ENCODE assay signal across 8 mouse cellular contexts in the genomic region with DNA sequence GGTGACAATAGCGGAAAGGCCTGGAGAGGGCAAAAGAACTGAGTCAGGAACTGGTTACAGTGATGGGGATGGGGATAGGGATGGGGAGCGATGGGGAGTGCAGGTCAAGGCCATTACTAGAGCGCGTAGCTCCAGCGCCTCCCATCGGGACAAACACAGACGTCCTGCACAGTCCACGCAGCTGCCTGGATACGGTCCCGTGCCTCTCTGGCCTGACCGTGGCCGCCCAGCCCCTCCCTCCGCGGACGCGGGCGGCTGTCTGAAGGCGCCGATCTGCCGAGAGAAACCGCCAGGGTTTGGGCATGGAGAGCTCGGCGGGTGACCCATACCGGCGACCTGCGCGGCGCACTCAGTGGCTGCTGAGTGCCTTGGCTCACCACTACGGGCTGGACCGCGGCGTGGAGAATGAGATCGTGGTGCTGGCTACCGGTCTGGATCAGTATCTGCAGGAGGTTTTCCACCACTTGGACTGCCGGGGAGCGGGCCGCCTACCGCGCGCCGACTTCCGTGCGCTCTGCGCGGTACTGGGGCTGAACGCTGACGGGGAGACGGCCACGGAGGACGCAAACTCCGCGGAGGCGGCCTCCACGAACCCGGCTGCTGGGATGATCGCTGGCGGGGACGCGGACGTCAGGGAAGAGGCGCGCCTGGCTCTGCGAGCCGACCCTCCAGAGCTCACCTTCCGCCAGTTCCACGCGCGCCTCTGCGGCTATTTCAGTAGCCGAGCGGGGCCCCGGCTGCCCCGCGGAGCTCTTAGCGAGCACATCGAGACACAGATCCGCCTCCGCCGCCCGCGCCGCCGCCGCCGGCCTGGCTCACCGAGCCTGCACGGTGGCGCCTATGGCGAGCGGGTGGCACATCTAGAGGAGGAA. TPM values are rescaled to one million over a fixed set of nuclear protein-coding genes. Genes with fewer than 3 reads are reported as not detected.
DNase-seq lines count a peak whose midpoint lies in the region; ATAC-seq and TF ChIP-seq lines count a peak whose summit lies in the region.

Gene Efcc1 (plus strand): TSS at position 279 of the 872 bp plus-strand sequence.

- no peaks in the 10 kb centered on the region for H3K4me1 ChIP-seq in cerebellum, adult 2 months (ENCODE audit: control insufficient read depth, insufficient read depth, low read length)
- peaks cover 35% of the 10 kb centered on the region for H3K4me1 ChIP-seq in embryonic facial prominence, embryonic 13.5 days
- no peaks in the 10 kb centered on the region for H3K4me1 ChIP-seq in kidney, adult 2 months (ENCODE audit: control insufficient read depth, insufficient read depth, low read length)
- peaks cover 24% of the 10 kb centered on the region for H3K4me1 ChIP-seq in limb, embryonic 12.5 days (replicated peaks)
- H3K4me1 ChIP-seq in midbrain, embryonic 14.5 days (ENCODE audit: control insufficient read depth, insufficient read depth, low read length) = peaks cover 12% of the 10 kb centered on the region

- H3K27ac ChIP-seq in cerebellum, adult 2 months (ENCODE audit: insufficient read depth, low read length) = no peak within 1 kb of the TSS
- H3K27ac ChIP-seq in embryonic facial prominence, embryonic 13.5 days = no peak within 1 kb of the TSS
- H3K27ac ChIP-seq in kidney, adult 2 months (ENCODE audit: insufficient read depth, low read depth, low read length) = no peak within 1 kb of the TSS
- H3K27ac ChIP-seq in limb, embryonic 12.5 days = no peak within 1 kb of the TSS
- H3K27ac ChIP-seq in midbrain, embryonic 14.5 days (replicated peaks; ENCODE audit: low read depth, low read length) = peak within 1 kb of the TSS; percentile 72

- H3K36me3 ChIP-seq in embryonic facial prominence, embryonic 13.5 days = no peaks in the 10 kb centered on the region
- H3K36me3 ChIP-seq in kidney, adult 2 months (ENCODE audit: control insufficient read depth, insufficient read depth, low read length) = no peaks in the 10 kb centered on the region
- no peaks in the 10 kb centered on the region for H3K36me3 ChIP-seq in limb, embryonic 12.5 days
- no peaks in the 10 kb centered on the region for H3K36me3 ChIP-seq in midbrain, embryonic 14.5 days (ENCODE audit: control insufficient read depth, insufficient read depth, low read length)

- WGBS in cerebellum, adult 2 months = under 1% methylated on average over 90 of the region's 90 CpGs
- WGBS in embryonic facial prominence, embryonic 13.5 days = under 1% methylated on average over 86 of the region's 90 CpGs
- WGBS in kidney, adult 2 months = under 1% methylated on average over 90 of the region's 90 CpGs
- WGBS in limb, embryonic 12.5 days = under 1% methylated on average over 90 of the region's 90 CpGs
- WGBS in midbrain, embryonic 14.5 days = under 1% methylated on average over 90 of the region's 90 CpGs

- no peaks in the 10 kb centered on the region for H3K9me3 ChIP-seq in embryonic facial prominence, embryonic 13.5 days
- H3K9me3 ChIP-seq in limb, embryonic 12.5 days = no peaks in the 10 kb centered on the region
- H3K9me3 ChIP-seq in midbrain, embryonic 14.5 days (ENCODE audit: control insufficient read depth, low read length) = no peaks in the 10 kb centered on the region

- peak within 1 kb of the TSS; percentile 69 for H3K9ac ChIP-seq in embryonic facial prominence, embryonic 13.5 days
- H3K9ac ChIP-seq in limb, embryonic 12.5 days (replicated peaks) = peak within 1 kb of the TSS; percentile 57
- peak within 1 kb of the TSS; percentile 65 for H3K9ac ChIP-seq in midbrain, embryonic 14.5 days (replicated peaks; ENCODE audit: low read length)

- TF ChIP-seq CTCF in cerebellum, adult 2 months (IDR thresholded peaks at IDR 0.05; ENCODE audit: borderline replicate concordance, insufficient read depth, low read depth, low read length) = no peak
- TF ChIP-seq CTCF in kidney, adult 2 months (conservative IDR thresholded peaks at IDR 0.05; ENCODE audit: insufficient read depth, insufficient read length, low read depth, low read length) = peak; percentile 27; the same call in 1 of the 2 replicates

- peak within 1 kb of the TSS; percentile 32 for H3K4me3 ChIP-seq in cerebellum, adult 2 months (replicated peaks; ENCODE audit: insufficient read depth, low read depth, low read length)
- peak within 1 kb of the TSS; percentile 59 for H3K4me3 ChIP-seq in embryonic facial prominence, embryonic 13.5 days
- H3K4me3 ChIP-seq in kidney, adult 2 months (ENCODE audit: insufficient read depth, low read depth, low read length) = peak within 1 kb of the TSS; percentile 59
- peak within 1 kb of the TSS; percentile 56 for H3K4me3 ChIP-seq in limb, embryonic 12.5 days (replicated peaks)
- peak within 1 kb of the TSS; percentile 58 for H3K4me3 ChIP-seq in midbrain, embryonic 14.5 days (replicated peaks; ENCODE audit: low read depth, low read length)

- DNase-seq in cerebellum, adult 2 months = peak; percentile 23 to 24
- no peak for DNase-seq in cerebellum, adult 11-12 months
- peak; percentile 73 for DNase-seq in heart, adult 9 months (ENCODE audit: low spot score in 2 of 2)
- DNase-seq in kidney, adult 2 months = peak; percentile 49
- DNase-seq in midbrain, embryonic 14.5 days = peak; percentile 76
- DNase-seq in urinary bladder, postnatal 25 days (ENCODE audit: low spot score) = peak; percentile 41

- peak within 1 kb of the TSS; percentile 96 for H3K4me2 ChIP-seq in embryonic facial prominence, embryonic 13.5 days
- H3K4me2 ChIP-seq in limb, embryonic 12.5 days = peak within 1 kb of the TSS; percentile 95
- peak within 1 kb of the TSS; percentile 87 for H3K4me2 ChIP-seq in midbrain, embryonic 14.5 days (ENCODE audit: low read length)

- TF ChIP-seq POLR2A in cerebellum, adult 2 months (IDR thresholded peaks at IDR 0.05; ENCODE audit: borderline replicate concordance, insufficient read depth, low read length) = no peak
- TF ChIP-seq POLR2A in kidney, adult 2 months (IDR thresholded peaks at IDR 0.05; ENCODE audit: low read depth, low read length) = no peak

- ATAC-seq in embryonic facial prominence, embryonic 13.5 days (ENCODE audit: insufficient number of reproducible peaks, insufficient read depth, low FRiP score, low TSS enrichment, low read depth) = peak; percentile 32; the same call in 1 of the 2 replicates
- ATAC-seq in limb, embryonic 12.5 days (ENCODE audit: insufficient number of reproducible peaks, insufficient read depth, low FRiP score, low TSS enrichment, low read depth) = no peak; the same call in 1 of the 2 replicates
- peak; percentile 60 for ATAC-seq in midbrain, embryonic 14.5 days (ENCODE audit: low FRiP score, low TSS enrichment)

- no peaks in the 10 kb centered on the region; the same call in 1 of the 2 replicates for H3K27me3 ChIP-seq in cerebellum, adult 2 months (ENCODE audit: control insufficient read depth, insufficient read depth, low read length)
- peaks cover 84% of the 10 kb centered on the region for H3K27me3 ChIP-seq in embryonic facial prominence, embryonic 13.5 days
- H3K27me3 ChIP-seq in kidney, adult 2 months (replicated peaks; ENCODE audit: control insufficient read depth, insufficient read depth, low read length) = no peaks in the 10 kb centered on the region
- H3K27me3 ChIP-seq in limb, embryonic 12.5 days = peaks cover 82% of the 10 kb centered on the region
- H3K27me3 ChIP-seq in midbrain, embryonic 14.5 days (ENCODE audit: control insufficient read depth, insufficient read depth, low read length) = peaks cover 42% of the 10 kb centered on the region

RNA-seq across cellular contexts. Expression of gene Efcc1, which starts in this region (rescaled TPM):
- 4.0 and 4.5 TPM in 2 replicates for polyA plus RNA-seq in cerebellum, adult 2 months (2012; rRNA removed)
- 1.5 and 2.2 TPM in 2 replicates for polyA plus RNA-seq in embryonic facial prominence, embryonic 13.5 days (2015; fragmentation: Nextera tagmentation; extraction: Ambion mirVana)
- 2.7 and 3.0 TPM in 2 replicates for polyA plus RNA-seq in kidney, adult 2 months (2012; rRNA removed)
- polyA plus RNA-seq in limb, embryonic 12.5 days (2016; fragmentation: Nextera tagmentation; extraction: Ambion mirVana) = 0.36 and 0.38 TPM in 2 replicates
- 4.1 and 5.0 TPM in 2 replicates for polyA plus RNA-seq in midbrain, embryonic 14.5 days (2014; fragmentation: Nextera tagmentation; extraction: Ambion mirVana)
